Mouse (Mus musculus) limb, embryonic 14.5 days (tissue): Measurements from ENCODE around the gene Pold3. TPM values are rescaled to one million over a fixed set of nuclear protein-coding genes. Genes with fewer than 3 reads are reported as not detected.
A peak's percentile ranks its signal among the peaks of the same experiment; 100 is the strongest.
"Not testable (repeated sequence)": the region's sequence is repeated elsewhere in the genome, so short reads cannot be mapped to it uniquely, and the experiment has no call there.

ENCODE experiments used
- ATAC-seq: fragments of 200-750 bp; cut with Nextera tagmentation; 2 replicates; pipeline ENCODE4 v1.8.0; 2017; ENCODE audit warnings: low read depth, moderate number of reproducible peaks, moderate TSS enrichment; ENCODE audit not compliant: low FRiP score
- DNase-seq: peaks from one replicate; pipeline ENCODE4 v3.0.0-alpha.2; 2015; ENCODE audit warnings: low spot score
- H3K27ac ChIP-seq: fragments of 300-500 bp; sonication (generic); replicated peaks from 2 replicates; pipeline ENCODE4 v1.5.1; 2014; ENCODE audit warnings: low read depth, mild to moderate bottlenecking, low read length, moderate library complexity, mixed read lengths
- H3K27me3 ChIP-seq: fragments of 300-500 bp; sonication (generic); 2 replicates; pipeline ENCODE4 v1.6.1; 2014; ENCODE audit warnings: low read length, mixed read lengths; ENCODE audit not compliant: control insufficient read depth, insufficient read depth
- H3K36me3 ChIP-seq: fragments of 300-500 bp; sonication (generic); 2 replicates; pipeline ENCODE4 v1.6.1; 2014; ENCODE audit warnings: mild to moderate bottlenecking, low read length, moderate library complexity, mixed read lengths; ENCODE audit not compliant: control insufficient read depth, insufficient read depth
- H3K4me1 ChIP-seq: fragments of 300-500 bp; sonication (generic); 2 replicates; pipeline ENCODE4 v1.6.1; 2014; ENCODE audit warnings: antibody characterized with exemption, low read length, mixed read lengths; ENCODE audit not compliant: control insufficient read depth, insufficient read depth
- H3K4me2 ChIP-seq: fragments of 300-500 bp; sonication (generic); replicated peaks from 2 replicates; pipeline ENCODE4 v1.6.1; 2014; ENCODE audit warnings: low read depth, mild to moderate bottlenecking, low read length, moderate library complexity; ENCODE audit not compliant: severe bottlenecking
- H3K4me3 ChIP-seq: fragments of 300-500 bp; sonication (generic); replicated peaks from 2 replicates; pipeline ENCODE4 v1.5.1; 2014; ENCODE audit warnings: low read length
- H3K9ac ChIP-seq: fragments of 300-500 bp; sonication (generic); 2 replicates; pipeline ENCODE4 v1.6.1; 2014; ENCODE audit warnings: mild to moderate bottlenecking, low read depth, low read length, moderate library complexity; ENCODE audit not compliant: severe bottlenecking
- H3K9me3 ChIP-seq: fragments of 300-500 bp; sonication (generic); 2 replicates; pipeline ENCODE4 v1.6.1; 2016; ENCODE audit warnings: low read length; ENCODE audit not compliant: control insufficient read depth
- POLR2A ChIP-seq: fragments of 200-500 bp; IDR thresholded peaks from 2 replicates; pipeline ENCODE4 v1.8.0; 2012; ENCODE audit warnings: inconsistent platforms, mild to moderate bottlenecking, moderate library complexity, borderline replicate concordance; ENCODE audit not compliant: insufficient read depth, insufficient read length; ENCODE audit errors: extremely low read depth
- WGBS: fragments of 180-500 bp; shearing (Covaris S2); extraction: QIAGEN DNeasy Blood & Tissue Kit; methylation state at CpG from one replicate; pipeline ENCODE4 v1.1.7; 2014; 5-methylcytosine and 5-hydroxymethylcytosine counted together
- polyA plus RNA-seq, 2 experiments: library from polyadenylated mRNA; depleted of rRNA in 1 of 2; stranded (reverse) in 1 of 2; unstranded in 1 of 2; fragments of >200 nt; fragmentation: Nextera tagmentation in 1 of 2; extraction: Ambion mirVana in 1 of 2; gene quantifications; 2 replicates each; pipeline versions ENCODE4 v1.2.1 to v1.2.3; 2012 to 2014

The Pold3 gene
- polyA plus RNA-seq, 2 experiments: 51.0 to 53.5 TPM

- ATAC-seq: no peak
- Histone ChIP-seq H3K36me3 (peaks cover 3% of the 10 kb centered on the region; the same call in 1 of the 2 replicates), H3K4me3 (no peak overlapping the region), H3K4me1 (no peaks in the 10 kb centered on the region), H3K27me3 (no peaks in the 10 kb centered on the region), H3K4me2 (no peak overlapping the region), H3K9me3 (no peaks in the 10 kb centered on the region), H3K9ac (no peak overlapping the region), H3K27ac (no peak overlapping the region)
- 88% methylated on average over 4 of the region's 4 CpGs for WGBS
- no peak for TF ChIP-seq POLR2A
- DNase-seq: no peak
Measured at GRCm38 (mm10) chr7:100077071-100077470, 44.3 kb downstream of the Pold3 start.

- no peak for ATAC-seq
- 84% methylated on average over 5 of the region's 5 CpGs for WGBS
Measured at GRCm38 (mm10) chr7:100076296-100076695, 45.1 kb downstream of the Pold3 start.

GRCm38 (mm10) chr7:100073959-100074358 is 47.4 kb downstream of the Pold3 start:
- no peak overlapping the region for H3K4me3 ChIP-seq
- ATAC-seq (peak; percentile 62), DNase-seq (peak; percentile 48)
- WGBS: 66% methylated on average over 2 of the region's 2 CpGs
- H3K4me1 ChIP-seq: no peaks in the 10 kb centered on the region
- H3K36me3 ChIP-seq: no peaks in the 10 kb centered on the region
- no peaks in the 10 kb centered on the region for H3K9me3 ChIP-seq
- H3K4me2 ChIP-seq: no peak overlapping the region
- no peaks in the 10 kb centered on the region for H3K27me3 ChIP-seq
- no peak overlapping the region for H3K27ac ChIP-seq
- H3K9ac ChIP-seq: no peak overlapping the region
- no peak for TF ChIP-seq POLR2A

More at GRCm38 (mm10) chr7:100076296-100076695, 45.1 kb downstream of the Pold3 start:
- DNase-seq: no peak
- Histone ChIP-seq H3K9me3 (no peaks in the 10 kb centered on the region), H3K4me1 (no peaks in the 10 kb centered on the region), H3K9ac (no peak overlapping the region), H3K27me3 (no peaks in the 10 kb centered on the region), H3K27ac (no peak overlapping the region), H3K4me2 (no peak overlapping the region), H3K36me3 (0 out of 2 replicates have a peak, but pooled peaks cover under 1% of the 10 kb centered on the region), H3K4me3 (no peak overlapping the region)
- TF ChIP-seq POLR2A: no peak

GRCm38 (mm10) chr7:100052991-100053390 is 68.4 kb downstream of the Pold3 start:
- 83% methylated on average over 2 of the region's 2 CpGs for WGBS
- not testable (repeated sequence) for ATAC-seq, H3K27ac ChIP-seq, H3K9ac ChIP-seq, H3K36me3 ChIP-seq, H3K9me3 ChIP-seq, H3K27me3 ChIP-seq, H3K4me1 ChIP-seq, H3K4me3 ChIP-seq, DNase-seq, H3K4me2 ChIP-seq

- no peaks in the 10 kb centered on the region for H3K4me1 ChIP-seq
- no peaks in the 10 kb centered on the region for H3K9me3 ChIP-seq
- no peak overlapping the region for H3K27ac ChIP-seq
- ATAC-seq (no peak), DNase-seq (no peak)
- H3K27me3 ChIP-seq: no peaks in the 10 kb centered on the region
- no peak overlapping the region for H3K9ac ChIP-seq
- no peak for TF ChIP-seq POLR2A
- H3K36me3 ChIP-seq: no peaks in the 10 kb centered on the region
- WGBS: 65% methylated on average over 4 of the region's 4 CpGs
- H3K4me3 ChIP-seq: no peak overlapping the region
- H3K4me2 ChIP-seq: no peak overlapping the region
Measured at GRCm38 (mm10) chr7:100051904-100052303, 69.5 kb downstream of the Pold3 start.

- Histone ChIP-seq H3K4me3 (no peak overlapping the region), H3K4me2 (no peak overlapping the region), H3K9ac (no peak overlapping the region), H3K27ac (no peak overlapping the region), H3K27me3 (no peaks in the 10 kb centered on the region), H3K36me3 (no peaks in the 10 kb centered on the region), H3K4me1 (peaks cover 9% of the 10 kb centered on the region; the same call in 1 of the 2 replicates), H3K9me3 (no peaks in the 10 kb centered on the region)
- 77% methylated on average over 2 of the region's 2 CpGs for WGBS
- ATAC-seq: no peak
- DNase-seq: no peak
- TF ChIP-seq POLR2A: no peak
Measured at GRCm38 (mm10) chr7:100046486-100046885, 74.9 kb downstream of the Pold3 start.
